Mouse (Mus musculus): ENCODE data around the gene Brd4. TPM values are rescaled to one million over a fixed set of nuclear protein-coding genes. Genes with fewer than 3 reads are reported as not detected.
"Not testable (repeated sequence)": the region's sequence is repeated elsewhere in the genome, so short reads cannot be mapped to it uniquely, and the experiment has no call there.

The Brd4 gene
- polyA plus RNA-seq, 1 experiment from 2014 or later, result 108 TPM

DNA sequence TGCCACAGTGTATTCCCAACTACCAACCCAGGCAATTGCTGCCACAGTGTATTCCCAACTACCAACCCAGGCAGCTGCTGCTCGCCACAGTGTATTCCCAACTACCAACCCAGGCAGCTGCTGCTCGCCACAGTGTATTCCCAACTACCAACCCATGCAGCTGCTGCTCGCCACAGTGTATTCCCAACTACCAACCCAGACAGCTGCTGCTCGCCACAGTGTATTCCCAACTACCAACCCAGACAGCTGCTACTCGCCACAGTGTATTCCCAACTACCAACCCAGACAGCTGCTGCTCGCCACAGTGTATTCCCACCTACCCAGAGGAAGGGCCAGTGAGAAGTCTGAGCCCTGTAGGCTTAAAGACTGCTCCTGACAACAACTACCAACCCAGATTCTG, 73.0 kb downstream of the Brd4 start:
- WGBS, result 92% methylated on average over 6 of the region's 6 CpGs
- H3K4me1 ChIP-seq; ATAC-seq (ENCODE audit: low FRiP score, low read depth); H3K27me3 ChIP-seq; H3K9ac ChIP-seq (replicated peaks); H3K9me3 ChIP-seq; H3K27ac ChIP-seq (replicated peaks); H3K4me2 ChIP-seq (replicated peaks); H3K4me3 ChIP-seq: not testable (repeated sequence)
- H3K36me3 ChIP-seq, result peaks cover 96% of the 10 kb centered on the region

DNA sequence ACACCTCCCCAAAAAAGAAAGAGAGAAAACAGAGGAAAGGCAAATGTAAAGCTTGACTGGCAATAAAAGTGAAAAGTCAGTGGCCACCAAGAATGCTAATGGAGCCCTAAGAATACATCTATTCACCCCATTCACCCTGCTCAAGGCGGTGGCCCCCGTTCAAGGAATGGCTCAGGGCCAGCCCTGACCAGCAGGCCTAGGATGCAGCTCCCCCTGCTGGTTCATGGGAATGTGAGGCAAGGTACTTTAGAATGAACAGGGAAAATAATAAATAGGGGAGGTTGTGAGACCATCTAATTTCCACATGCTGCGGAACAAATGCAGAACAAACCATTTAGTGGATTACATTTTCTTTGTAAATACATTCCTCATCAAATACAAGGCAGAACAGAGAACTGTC, 74.8 kb downstream of the Brd4 start:
- peak; percentile 69; the same call in 1 of the 2 replicates for ATAC-seq (ENCODE audit: low FRiP score, low read depth)
- Histone ChIP-seq H3K27ac (replicated peaks) (no peak overlapping the region), H3K27me3 (no peaks in the 10 kb centered on the region), H3K9ac (replicated peaks) (no peak overlapping the region), H3K4me1 (0 out of 2 replicates have a peak, but pooled peaks cover 4% of the 10 kb centered on the region), H3K9me3 (no peaks in the 10 kb centered on the region), H3K36me3 (peaks cover 94% of the 10 kb centered on the region), H3K4me2 (replicated peaks) (no peak overlapping the region), H3K4me3 (no peak overlapping the region)
- 50% methylated on average over 3 of the region's 3 CpGs for WGBS

- H3K36me3 ChIP-seq, result peaks cover 94% of the 10 kb centered on the region
Measured at GRCm38 (mm10) chr17:32209144-32209543, 75.4 kb downstream of the Brd4 start.

DNA sequence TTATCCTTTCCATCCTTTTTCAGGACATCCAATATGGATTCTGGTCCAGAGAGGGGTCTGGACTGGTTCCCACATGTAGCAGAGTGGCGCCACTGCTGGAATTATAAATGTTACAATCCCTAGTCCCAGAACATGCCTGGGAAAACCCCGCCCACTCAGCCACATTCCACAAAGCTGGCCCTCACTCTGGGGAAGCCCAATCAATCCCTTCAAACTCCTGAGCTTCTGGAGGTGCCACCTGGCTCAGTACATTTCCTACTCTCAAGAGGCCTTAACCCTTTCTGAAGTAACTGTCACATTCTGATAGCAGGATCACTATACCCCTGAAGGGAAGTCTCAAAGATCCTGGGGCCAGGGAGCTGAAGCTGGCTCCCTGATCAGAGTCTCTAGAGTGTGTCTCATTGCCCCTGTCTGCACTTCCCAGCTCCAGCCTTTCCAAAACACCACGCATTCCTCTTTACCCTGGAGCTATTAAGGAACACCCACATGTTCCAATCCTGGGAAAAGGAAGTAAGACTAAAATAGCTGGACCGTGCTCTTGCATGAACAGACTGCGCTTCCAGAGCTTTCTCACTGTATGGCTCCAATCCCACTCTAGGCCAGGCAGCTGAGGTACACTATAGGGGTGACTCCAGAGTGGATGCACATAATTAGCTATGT, 76.8 kb downstream of the Brd4 start:
- peaks cover 94% of the 10 kb centered on the region for H3K36me3 ChIP-seq
- ATAC-seq (ENCODE audit: low FRiP score, low read depth), result no peak
- H3K4me2 ChIP-seq (replicated peaks), result no peak overlapping the region
- H3K27ac ChIP-seq (replicated peaks), result no peak overlapping the region
- 0 out of 2 replicates have a peak, but pooled peaks cover 4% of the 10 kb centered on the region for H3K4me1 ChIP-seq
- no peaks in the 10 kb centered on the region for H3K9me3 ChIP-seq
- H3K9ac ChIP-seq (replicated peaks), result no peak overlapping the region
- no peak overlapping the region for H3K4me3 ChIP-seq
- H3K27me3 ChIP-seq, result no peaks in the 10 kb centered on the region
- 84% methylated on average over 5 of the region's 5 CpGs for WGBS

More at GRCm38 (mm10) chr17:32209144-32209543, 75.4 kb downstream of the Brd4 start:
- Histone ChIP-seq H3K9me3 (no peaks in the 10 kb centered on the region), H3K9ac (replicated peaks) (no peak overlapping the region), H3K27me3 (no peaks in the 10 kb centered on the region), H3K4me1 (0 out of 2 replicates have a peak, but pooled peaks cover 4% of the 10 kb centered on the region), H3K4me2 (replicated peaks) (no peak overlapping the region), H3K27ac (replicated peaks) (no peak overlapping the region), H3K4me3 (no peak overlapping the region)
- no peak for ATAC-seq (ENCODE audit: low FRiP score, low read depth)
- 74% methylated on average over 6 of the region's 6 CpGs for WGBS

GRCm38 (mm10) chr17:32205345-32205744, 79.2 kb downstream of the Brd4 start:
- Histone ChIP-seq H3K9me3 (no peaks in the 10 kb centered on the region), H3K4me2 (replicated peaks) (no peak overlapping the region), H3K36me3 (peaks cover 94% of the 10 kb centered on the region), H3K27me3 (no peaks in the 10 kb centered on the region), H3K27ac (replicated peaks) (no peak overlapping the region), H3K9ac (replicated peaks) (no peak overlapping the region), H3K4me3 (no peak overlapping the region), H3K4me1 (0 out of 2 replicates have a peak, but pooled peaks cover 4% of the 10 kb centered on the region)
- no peak for ATAC-seq (ENCODE audit: low FRiP score, low read depth)
- WGBS, result 92% methylated on average over 3 of the region's 3 CpGs

GRCm38 (mm10) chr17:32202972-32203371, 81.5 kb downstream of the Brd4 start:
- no peak overlapping the region for H3K4me2 ChIP-seq (replicated peaks)
- H3K27ac ChIP-seq (replicated peaks), result no peak overlapping the region
- H3K9ac ChIP-seq (replicated peaks), result no peak overlapping the region
- H3K4me1 ChIP-seq, result no peaks in the 10 kb centered on the region
- ATAC-seq (ENCODE audit: low FRiP score, low read depth), result no peak
- no peak overlapping the region for H3K4me3 ChIP-seq
- H3K27me3 ChIP-seq, result no peaks in the 10 kb centered on the region
- no peaks in the 10 kb centered on the region for H3K9me3 ChIP-seq
- WGBS, result 93% methylated on average over 3 of the region's 3 CpGs
- peaks cover 96% of the 10 kb centered on the region for H3K36me3 ChIP-seq

GRCm38 (mm10) chr17:32201086-32201485, 83.4 kb downstream of the Brd4 start:
- WGBS, result 88% methylated on average over 5 of the region's 5 CpGs
- no peak overlapping the region for H3K27ac ChIP-seq (replicated peaks)
- H3K4me2 ChIP-seq (replicated peaks), result no peak overlapping the region
- no peak for ATAC-seq (ENCODE audit: low FRiP score, low read depth)
- H3K4me1 ChIP-seq, result no peaks in the 10 kb centered on the region
- no peak overlapping the region for H3K4me3 ChIP-seq
- H3K9me3 ChIP-seq, result no peaks in the 10 kb centered on the region
- no peak overlapping the region for H3K9ac ChIP-seq (replicated peaks)
- no peaks in the 10 kb centered on the region for H3K27me3 ChIP-seq
- H3K36me3 ChIP-seq, result peaks cover 96% of the 10 kb centered on the region

GRCm38 (mm10) chr17:32199796-32200195, 84.7 kb downstream of the Brd4 start:
- 97% methylated on average over 2 of the region's 2 CpGs for WGBS

DNA sequence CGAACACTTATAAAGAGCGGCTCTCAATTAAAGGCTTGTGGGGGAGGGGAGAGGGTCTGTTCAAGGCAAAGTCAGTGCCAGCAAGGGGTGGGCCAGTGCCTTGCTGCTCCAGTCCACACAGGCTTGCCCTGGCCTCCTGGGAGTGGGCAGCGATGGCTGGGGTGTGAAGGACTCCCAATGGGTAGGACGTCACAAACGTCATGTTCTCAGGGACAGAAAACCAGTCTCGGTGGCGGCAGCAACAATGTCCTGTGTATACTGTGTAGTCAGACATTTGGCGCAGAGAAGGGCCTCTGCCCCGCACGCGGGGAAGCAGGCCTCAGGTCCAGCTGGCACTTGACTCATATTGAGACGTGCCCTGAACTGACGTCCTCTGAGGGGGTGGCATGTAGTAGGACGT, 87.4 kb downstream of the Brd4 start:
- ATAC-seq (ENCODE audit: low FRiP score, low read depth), result no peak
- no peaks in the 10 kb centered on the region for H3K4me1 ChIP-seq
- no peak overlapping the region for H3K9ac ChIP-seq (replicated peaks)
- no peak overlapping the region for H3K4me2 ChIP-seq (replicated peaks)
- H3K27me3 ChIP-seq, result no peaks in the 10 kb centered on the region
- WGBS, result 91% methylated on average over 14 of the region's 14 CpGs
- H3K36me3 ChIP-seq, result peaks cover 75% of the 10 kb centered on the region
- H3K9me3 ChIP-seq, result no peaks in the 10 kb centered on the region
- H3K27ac ChIP-seq (replicated peaks), result no peak overlapping the region
- no peak overlapping the region for H3K4me3 ChIP-seq

More at GRCm38 (mm10) chr17:32199796-32200195, 84.7 kb downstream of the Brd4 start:
- no peak overlapping the region for H3K9ac ChIP-seq (replicated peaks)
- ATAC-seq (ENCODE audit: low FRiP score, low read depth), result no peak
- H3K9me3 ChIP-seq, result no peaks in the 10 kb centered on the region
- H3K27ac ChIP-seq (replicated peaks), result no peak overlapping the region
- no peak overlapping the region for H3K4me2 ChIP-seq (replicated peaks)
- peaks cover 97% of the 10 kb centered on the region for H3K36me3 ChIP-seq
- no peaks in the 10 kb centered on the region for H3K27me3 ChIP-seq
- no peaks in the 10 kb centered on the region for H3K4me1 ChIP-seq
- no peak overlapping the region for H3K4me3 ChIP-seq

GRCm38 (mm10) chr17:32195725-32196124, 88.8 kb downstream of the Brd4 start:
- WGBS, result 98% methylated on average over 5 of the region's 5 CpGs
- H3K36me3 ChIP-seq, result peaks cover 60% of the 10 kb centered on the region
- H3K4me1 ChIP-seq, result no peaks in the 10 kb centered on the region
- no peaks in the 10 kb centered on the region for H3K9me3 ChIP-seq
- no peak overlapping the region for H3K4me3 ChIP-seq
- no peak for ATAC-seq (ENCODE audit: low FRiP score, low read depth)
- H3K27ac ChIP-seq (replicated peaks), result no peak overlapping the region
- H3K9ac ChIP-seq (replicated peaks), result no peak overlapping the region
- H3K27me3 ChIP-seq, result no peaks in the 10 kb centered on the region
- H3K4me2 ChIP-seq (replicated peaks), result no peak overlapping the region

DNA sequence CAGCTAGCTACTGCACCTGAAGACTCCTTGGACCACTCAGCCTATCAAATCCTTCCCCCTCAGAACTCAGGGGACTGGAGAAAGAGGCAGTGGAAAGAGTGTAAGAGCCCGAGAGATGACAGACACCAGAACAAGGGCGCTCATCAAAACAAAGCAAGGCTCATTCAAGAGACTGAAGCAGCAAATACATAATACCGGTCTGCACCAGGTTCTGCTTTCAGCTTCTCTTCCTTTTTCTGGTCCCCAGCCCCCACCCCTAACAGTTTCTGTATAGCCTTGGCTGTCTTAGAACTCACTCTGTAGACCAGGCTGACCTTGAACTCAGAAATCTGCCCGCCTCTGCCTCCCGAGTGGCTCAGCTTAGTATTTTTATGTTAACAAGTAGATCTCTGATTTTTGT, 91.5 kb downstream of the Brd4 start:
- H3K4me3 ChIP-seq, result no peak overlapping the region
- H3K9me3 ChIP-seq, result no peaks in the 10 kb centered on the region
- no peak for ATAC-seq (ENCODE audit: low FRiP score, low read depth)
- H3K27me3 ChIP-seq, result peaks cover 27% of the 10 kb centered on the region
- no peak overlapping the region for H3K27ac ChIP-seq (replicated peaks)
- H3K9ac ChIP-seq (replicated peaks), result no peak overlapping the region
- H3K4me1 ChIP-seq, result peaks cover 15% of the 10 kb centered on the region
- H3K4me2 ChIP-seq (replicated peaks), result no peak overlapping the region
- H3K36me3 ChIP-seq, result peaks cover 33% of the 10 kb centered on the region
- WGBS, result 88% methylated on average over 5 of the region's 5 CpGs

- peak overlapping the region; percentile 69 for H3K4me2 ChIP-seq (replicated peaks)
- WGBS, result 9% methylated on average over 5 of the region's 5 CpGs
- ATAC-seq (ENCODE audit: low FRiP score, low read depth), result no peak
Measured at GRCm38 (mm10) chr17:32189850-32190249, 94.7 kb downstream of the Brd4 start.

More at GRCm38 (mm10) chr17:32189850-32190249, 94.7 kb downstream of the Brd4 start:
- Histone ChIP-seq H3K27me3 (peaks cover 28% of the 10 kb centered on the region), H3K9me3 (no peaks in the 10 kb centered on the region), H3K4me3 (peak overlapping the region; percentile 39; the same call in 1 of the 2 replicates), H3K36me3 (0 out of 2 replicates have a peak, but pooled peaks cover 4% of the 10 kb centered on the region), H3K9ac (replicated peaks) (no peak overlapping the region), H3K27ac (replicated peaks) (no peak overlapping the region), H3K4me1 (peaks cover 15% of the 10 kb centered on the region)
